Mouse (Mus musculus) lung, postnatal 25 days (tissue): ENCODE results near the gene Hoxc8.

Source experiments
- DNase-seq: peaks from one replicate; pipeline ENCODE4 v3.0.0; 2022; ENCODE audit warnings: low spot score

The Hoxc8 gene

GRCm38 (mm10) chr15:103009265-103010111 lies 19.1 kb downstream of the Hoxc8 start:
- no peak for DNase-seq

DNA sequence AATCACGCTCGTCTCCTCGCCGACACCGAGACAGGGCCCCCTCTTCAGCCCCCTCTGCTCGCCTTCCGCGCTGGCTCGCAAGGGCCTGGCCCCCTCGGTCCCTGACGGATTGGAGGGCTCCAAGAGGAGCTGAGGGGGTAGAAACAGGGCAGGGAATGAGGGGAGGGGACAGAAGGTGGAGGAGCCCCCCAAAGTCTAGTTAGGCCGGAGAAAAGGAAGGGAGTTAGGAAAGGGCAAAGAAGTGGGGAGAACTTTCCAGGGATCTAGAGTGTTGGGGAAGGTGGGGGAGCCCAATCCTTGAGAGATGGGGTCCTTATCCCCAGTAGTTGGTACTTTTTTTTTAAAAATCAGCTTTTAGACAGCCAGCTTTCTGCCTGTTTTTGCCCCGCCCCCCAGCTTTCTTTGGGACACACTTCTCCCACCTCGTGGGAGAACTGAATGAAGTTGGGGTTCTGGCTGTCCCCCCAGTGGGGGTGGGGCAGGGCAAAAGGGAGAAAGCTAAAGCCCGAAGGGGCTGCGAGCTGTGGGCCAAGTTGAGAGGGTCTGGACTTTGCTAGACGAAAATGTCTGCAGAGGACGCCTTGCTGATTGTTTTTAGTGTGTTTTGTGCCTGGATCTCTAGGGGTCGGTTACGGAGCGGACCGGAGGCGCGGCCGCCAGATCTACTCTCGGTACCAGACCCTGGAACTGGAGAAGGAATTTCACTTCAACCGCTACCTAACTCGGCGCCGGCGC lies 19.9 kb downstream of the Hoxc8 start:
- no peak for DNase-seq

DNA sequence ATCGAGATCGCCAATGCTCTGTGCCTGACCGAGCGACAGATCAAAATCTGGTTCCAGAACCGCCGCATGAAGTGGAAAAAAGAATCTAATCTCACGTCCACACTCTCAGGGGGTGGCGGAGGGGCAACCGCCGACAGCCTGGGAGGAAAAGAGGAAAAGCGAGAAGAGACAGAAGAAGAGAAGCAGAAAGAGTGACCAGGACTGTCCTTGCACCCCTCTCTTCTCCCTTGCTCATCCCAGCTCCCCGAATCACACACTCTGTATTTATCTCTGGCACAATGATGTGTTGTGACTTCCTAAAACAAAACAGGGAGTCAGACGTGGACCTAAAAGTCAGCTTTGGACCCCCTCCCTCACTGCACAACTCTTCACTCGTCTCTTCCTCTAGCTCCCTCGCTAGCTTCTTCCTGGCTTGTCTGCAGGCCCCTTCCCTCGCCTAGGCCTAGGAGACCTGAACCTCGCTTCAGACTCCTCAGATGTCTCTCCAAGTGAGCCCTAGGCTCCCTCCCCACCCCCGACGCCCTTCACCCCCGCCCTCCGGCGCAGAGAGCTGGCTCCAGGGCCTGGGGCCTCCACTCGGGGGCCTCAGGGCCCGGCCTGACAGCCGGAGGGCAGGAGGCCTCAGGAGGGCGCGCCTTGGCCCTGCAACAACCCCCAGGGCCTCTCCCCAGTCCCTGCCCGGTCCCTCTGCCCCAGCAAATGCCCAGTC lies 20.6 kb downstream of the Hoxc8 start:
- DNase-seq, result no peak

- DNase-seq, result no peak
These were observed 21.6 kb downstream of the Hoxc8 start for GRCm38 (mm10) chr15:103011928-103012486.

- peak; percentile 17 for DNase-seq
These were observed 23.0 kb downstream of the Hoxc8 start for GRCm38 (mm10) chr15:103013238-103013984.

DNA sequence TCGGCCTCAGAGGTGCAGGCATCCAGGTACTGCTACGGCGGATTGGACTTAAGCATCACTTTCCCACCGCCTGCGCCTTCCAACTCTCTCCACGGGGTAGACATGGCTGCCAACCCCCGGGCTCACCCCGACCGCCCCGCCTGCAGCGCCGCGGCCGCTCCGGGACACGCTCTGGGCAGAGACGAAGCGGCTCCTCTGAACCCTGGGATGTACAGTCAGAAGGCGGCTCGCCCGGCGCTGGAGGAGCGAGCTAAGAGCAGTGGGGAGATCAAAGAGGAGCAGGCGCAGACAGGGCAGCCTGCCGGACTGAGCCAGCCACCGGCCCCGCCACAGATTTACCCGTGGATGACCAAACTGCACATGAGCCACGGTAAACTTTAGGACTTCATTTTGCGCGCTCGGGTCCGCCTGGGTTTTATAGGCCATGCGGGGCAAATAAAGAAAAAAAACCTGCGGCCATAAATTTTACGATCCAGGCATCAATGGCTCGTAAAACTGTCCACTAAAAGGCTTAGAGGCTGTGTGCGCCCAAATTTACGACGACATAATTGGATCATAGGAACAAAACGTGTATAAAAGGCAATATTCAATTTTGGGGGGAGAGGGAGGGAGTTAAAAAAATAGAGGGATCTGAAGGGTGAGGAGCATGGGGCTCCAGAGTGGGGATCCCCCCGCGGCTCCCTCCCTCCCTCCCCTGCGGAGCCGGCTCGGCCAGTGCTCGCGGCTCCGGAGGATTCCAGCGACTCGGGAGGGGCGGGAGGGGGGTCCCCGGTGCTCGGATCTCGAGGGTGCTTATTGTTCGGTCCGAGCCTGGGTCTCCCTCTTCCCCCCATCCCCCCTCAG lies 24.0 kb downstream of the Hoxc8 start:
- DNase-seq, result no peak

- DNase-seq, result no peak
These were observed 24.6 kb downstream of the Hoxc8 start for GRCm38 (mm10) chr15:103015009-103015399.

- DNase-seq, result no peak
These were observed 25.2 kb downstream of the Hoxc8 start for GRCm38 (mm10) chr15:103015406-103016166.

GRCm38 (mm10) chr15:103018636-103019035 lies 28.2 kb downstream of the Hoxc8 start, which contains the start of gene Hoxc4:
Gene Hoxc4 (plus strand): TSS chr15:103018934.
- no peak for DNase-seq

DNA sequence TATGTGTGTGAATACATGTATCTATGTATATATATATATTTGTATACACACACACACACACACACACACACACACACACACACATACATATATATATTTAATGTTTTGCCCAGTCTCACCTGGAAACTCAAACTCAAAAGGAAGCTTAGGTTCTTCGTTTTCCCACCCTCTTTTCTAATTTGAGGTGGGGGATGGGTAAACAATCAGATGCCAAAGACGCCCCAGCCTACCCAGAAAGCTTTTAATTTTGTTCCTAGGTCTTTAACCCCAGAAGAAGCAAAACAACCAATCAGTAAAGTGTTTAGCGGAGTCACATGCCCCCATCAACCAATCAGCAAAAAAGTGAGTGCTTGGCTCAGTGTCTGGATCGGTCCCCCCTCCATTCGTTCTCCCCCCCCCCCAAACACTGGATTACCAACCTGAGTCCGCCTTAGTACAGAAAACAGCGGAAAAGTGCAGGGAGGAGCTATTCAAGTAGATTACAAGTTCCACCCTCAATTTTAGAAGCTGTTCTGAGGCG lies 30.6 kb downstream of the Hoxc8 start:
- no peak for DNase-seq

DNA sequence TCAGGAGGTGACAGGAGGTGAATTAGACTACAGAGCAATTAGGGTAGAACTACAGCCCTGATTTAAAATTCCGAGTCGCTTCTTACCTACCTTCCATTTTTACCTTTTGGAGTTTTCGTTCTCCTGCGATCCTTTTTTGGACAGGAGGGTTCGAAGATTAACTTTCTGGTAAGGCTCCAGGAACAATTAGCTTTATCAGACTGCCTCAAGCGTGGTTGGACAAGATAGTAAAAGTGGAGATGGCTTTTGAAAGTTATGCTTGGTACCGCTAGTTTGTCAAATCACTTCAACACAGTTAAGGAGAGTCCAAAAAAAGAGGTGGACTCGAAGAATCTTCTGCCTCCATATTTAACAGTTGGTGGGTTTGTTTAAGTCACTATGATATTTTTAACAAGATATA lies 31.1 kb downstream of the Hoxc8 start:
- DNase-seq, result no peak

DNA sequence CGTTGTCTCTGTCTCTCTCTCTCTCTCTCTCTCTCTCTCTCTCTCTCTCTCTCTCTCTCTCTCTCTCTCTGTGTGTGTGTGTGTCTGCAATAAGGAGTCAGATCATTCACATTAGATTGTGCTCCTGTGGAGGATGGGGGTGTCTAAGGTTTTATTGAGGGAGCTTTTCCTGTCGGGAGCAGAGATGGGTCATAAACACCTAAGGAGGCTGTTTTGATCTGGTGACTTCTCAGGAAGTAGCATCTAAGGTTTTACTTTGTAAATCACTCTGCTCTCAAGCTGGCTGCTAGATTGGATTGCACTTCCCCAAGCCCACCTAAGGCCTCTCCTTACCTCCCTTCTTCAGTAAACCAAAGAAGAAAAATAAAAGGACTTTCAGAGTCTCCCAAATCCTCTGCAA lies 33.7 kb downstream of the Hoxc8 start:
- DNase-seq, result no peak

DNA sequence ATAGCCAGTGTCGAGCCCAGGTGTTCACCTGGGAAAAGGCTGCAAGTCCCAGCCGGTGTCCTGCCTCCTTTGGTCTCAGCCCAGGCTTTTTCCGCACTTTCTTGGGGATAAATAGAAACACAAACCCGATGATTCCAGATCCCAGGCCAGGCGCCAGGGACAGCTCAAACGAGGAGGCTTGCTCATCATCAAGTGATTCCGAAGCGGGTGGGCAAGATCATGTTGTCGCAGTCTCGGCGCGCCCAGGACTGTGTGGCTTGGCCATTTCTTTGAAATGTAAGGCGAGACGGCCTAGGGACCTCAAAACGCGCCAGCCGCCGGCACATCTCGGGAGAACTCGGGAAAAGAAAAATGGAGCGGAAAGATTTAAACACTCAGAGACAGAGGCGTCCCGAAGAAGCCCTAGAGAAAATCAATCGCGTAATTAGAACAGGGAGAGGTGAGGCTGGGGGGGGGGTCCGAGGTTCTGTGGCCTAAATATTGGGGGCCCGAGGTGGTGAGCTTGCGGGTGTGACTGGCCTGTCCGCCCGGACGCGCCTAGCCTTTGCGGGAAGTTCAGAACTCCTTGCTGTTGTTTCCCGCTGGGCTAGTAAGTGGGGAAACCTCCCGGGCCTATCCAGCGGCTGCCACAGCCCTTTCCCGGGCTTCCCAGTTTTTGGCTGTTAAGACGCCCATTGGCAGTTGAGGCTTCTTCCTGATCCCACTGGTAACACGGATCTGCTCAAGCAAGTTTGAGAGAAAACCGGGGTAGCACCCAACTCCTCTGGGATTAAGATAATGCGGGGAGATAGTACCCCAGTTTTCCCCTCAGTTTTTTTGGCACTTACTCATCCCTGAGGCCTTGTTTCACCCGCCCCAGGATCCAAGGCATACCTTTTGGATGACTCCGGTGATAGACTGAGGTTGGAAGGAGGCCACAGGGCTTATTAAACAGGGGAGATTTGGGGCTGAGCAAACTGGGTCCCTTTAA lies 37.1 kb downstream of the Hoxc8 start:
- no peak for DNase-seq

GRCm38 (mm10) chr15:103028916-103029512 lies 38.6 kb downstream of the Hoxc8 start:
- no peak for DNase-seq

GRCm38 (mm10) chr15:103030142-103030541 lies 39.7 kb downstream of the Hoxc8 start:
- no peak for DNase-seq

GRCm38 (mm10) chr15:103032167-103032566 lies 41.8 kb downstream of the Hoxc8 start:
- no peak for DNase-seq

GRCm38 (mm10) chr15:103032646-103033575 lies 42.5 kb downstream of the Hoxc8 start:
- no peak for DNase-seq
